Mouse (Mus musculus): ENCODE measurements at regions not wholly inside any gene's neighbourhood (a gene's known extent, or its start where the extent isn't known, plus 50 kb on each side); places are given as distances from the start of the nearest gene placed in this dataset.

DNA sequence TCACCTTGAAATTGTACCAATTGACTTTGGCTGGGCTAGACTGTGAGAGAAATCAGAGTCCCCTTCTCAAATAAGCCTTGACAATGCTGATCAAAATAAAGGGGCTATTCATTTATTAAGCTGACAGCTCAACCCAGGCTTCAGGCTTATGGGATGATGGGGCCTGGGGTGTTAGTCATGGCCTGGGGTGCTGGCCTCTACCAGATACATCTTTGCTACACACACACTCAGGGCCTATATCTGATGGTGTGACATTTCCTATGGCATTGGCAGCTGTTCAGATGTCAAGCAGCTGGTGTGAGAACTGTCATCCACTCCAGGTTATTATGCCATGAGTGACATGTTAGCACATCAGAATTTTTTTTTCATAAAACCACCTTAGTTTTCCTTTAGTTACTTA, 1396.2 kb downstream of the Mat2b start:
- Histone ChIP-seq H3K4me2 (replicated peaks) (no peak overlapping the region), H3K36me3 (no peaks in the 10 kb centered on the region), H3K27ac (no peak overlapping the region), H3K9me3 (no peaks in the 10 kb centered on the region), H3K27me3 (no peaks in the 10 kb centered on the region), H3K4me1 (replicated peaks) (no peaks in the 10 kb centered on the region), H3K4me3 (replicated peaks) (no peak overlapping the region), H3K9ac (replicated peaks) (no peak overlapping the region)
- no peak for ATAC-seq

DNA sequence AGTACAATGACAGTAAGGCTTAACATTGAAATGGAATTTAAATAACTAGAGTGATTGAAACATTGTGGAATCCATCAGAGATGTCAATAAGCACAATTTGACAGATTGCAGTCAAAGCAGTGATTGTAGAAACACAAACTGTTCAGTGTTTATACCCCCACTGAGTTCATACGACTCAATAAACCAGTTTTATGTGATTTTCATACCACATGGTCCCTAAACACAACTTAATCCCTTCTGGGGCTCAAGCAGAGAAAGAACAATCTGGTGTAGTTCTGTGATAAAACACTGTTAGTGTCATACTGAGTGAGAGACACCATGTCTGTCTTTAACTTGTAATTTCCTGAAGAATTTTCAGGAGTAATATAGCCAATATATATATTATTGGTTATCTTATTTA, 1439.6 kb downstream of the Mat2b start:
- H3K36me3 ChIP-seq: no peaks in the 10 kb centered on the region
- H3K4me1 ChIP-seq (replicated peaks): no peaks in the 10 kb centered on the region
- H3K9ac ChIP-seq (replicated peaks): no peak overlapping the region
- no peak overlapping the region for H3K4me2 ChIP-seq (replicated peaks)
- H3K27ac ChIP-seq: no peak overlapping the region
- no peaks in the 10 kb centered on the region for H3K27me3 ChIP-seq
- 57% methylated on average over 1 of the region's 1 CpGs for WGBS
- H3K4me3 ChIP-seq (replicated peaks): no peak overlapping the region
- ATAC-seq: no peak
- H3K9me3 ChIP-seq: no peaks in the 10 kb centered on the region

DNA sequence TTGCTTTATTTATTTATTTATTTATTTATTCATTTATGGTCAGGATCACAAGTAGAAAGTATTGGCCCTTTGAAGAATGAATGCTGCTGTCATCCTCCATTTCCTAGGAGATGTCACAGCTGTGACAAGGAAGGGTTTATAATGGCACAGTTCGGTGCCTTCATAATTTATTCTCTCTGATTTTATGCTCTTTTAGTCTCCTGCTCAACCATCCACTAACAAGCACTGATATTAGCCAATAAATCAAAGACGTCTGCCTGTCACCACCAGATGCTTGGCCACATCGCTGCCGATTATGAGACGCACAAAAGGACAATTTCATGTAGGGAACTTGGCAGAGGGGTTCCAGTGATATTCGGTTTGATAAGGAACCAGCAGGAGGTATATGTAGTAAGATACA, 1466.7 kb downstream of the Mat2b start:
- Histone ChIP-seq H3K4me1 (replicated peaks) (peaks cover 3% of the 10 kb centered on the region; the same call in 1 of the 2 replicates), H3K9ac (replicated peaks) (no peak overlapping the region), H3K4me3 (replicated peaks) (no peak overlapping the region), H3K36me3 (no peaks in the 10 kb centered on the region), H3K27ac (peak overlapping the region; percentile 14; the same call in 1 of the 2 replicates), H3K27me3 (no peaks in the 10 kb centered on the region), H3K9me3 (no peaks in the 10 kb centered on the region), H3K4me2 (replicated peaks) (no peak overlapping the region)
- 47% methylated on average over 6 of the region's 6 CpGs for WGBS
- ATAC-seq: peak; percentile 79

DNA sequence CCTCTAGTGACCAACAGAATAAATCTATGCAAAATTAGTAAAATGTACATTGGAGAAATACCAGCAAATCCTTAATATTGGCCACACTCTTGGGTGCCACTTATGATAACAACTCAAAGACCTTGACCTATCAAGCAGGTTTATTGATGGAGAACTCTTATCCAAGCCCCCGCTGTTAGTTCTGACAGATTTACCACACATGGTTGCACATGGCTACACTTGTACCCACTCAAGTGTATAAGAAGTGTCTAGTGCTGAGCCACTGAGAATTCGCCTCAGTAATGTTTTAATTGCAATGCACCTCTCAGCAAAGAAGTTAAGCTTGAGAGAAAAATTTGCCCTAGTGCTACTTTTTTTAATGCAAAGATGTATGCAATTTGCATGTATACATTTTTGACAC, 1470.3 kb downstream of the Mat2b start:
- H3K4me3 ChIP-seq (replicated peaks): no peak overlapping the region
- H3K27me3 ChIP-seq: no peaks in the 10 kb centered on the region
- H3K36me3 ChIP-seq: no peaks in the 10 kb centered on the region
- H3K27ac ChIP-seq: no peak overlapping the region
- H3K9ac ChIP-seq (replicated peaks): no peak overlapping the region
- no peak for ATAC-seq
- no peak overlapping the region for H3K4me2 ChIP-seq (replicated peaks)
- no peaks in the 10 kb centered on the region for H3K9me3 ChIP-seq
- H3K4me1 ChIP-seq (replicated peaks): peaks cover 3% of the 10 kb centered on the region; the same call in 1 of the 2 replicates
- WGBS: 30% methylated on average over 2 of the region's 2 CpGs

DNA sequence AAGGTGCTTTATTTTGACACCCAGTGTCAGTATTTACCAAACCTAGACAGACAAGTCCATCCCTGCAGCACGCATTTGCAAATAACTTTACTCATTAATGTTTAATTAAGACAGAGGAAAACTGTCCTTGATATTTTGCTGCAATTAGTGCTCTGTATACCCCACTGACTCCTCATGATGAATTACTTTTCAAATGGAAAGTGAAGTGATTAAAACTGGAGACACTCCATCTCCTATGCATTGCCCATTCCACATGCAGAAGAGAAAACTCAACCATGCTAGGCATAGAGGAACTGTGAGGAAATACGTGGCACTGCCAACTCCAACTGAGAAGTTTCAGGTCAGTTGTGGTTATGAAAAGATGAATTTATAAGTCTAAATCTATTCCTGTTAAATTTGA, 1471.6 kb downstream of the Mat2b start:
- 60% methylated on average over 2 of the region's 2 CpGs for WGBS
- no peak overlapping the region for H3K27ac ChIP-seq
- H3K4me3 ChIP-seq (replicated peaks): no peak overlapping the region
- H3K9ac ChIP-seq (replicated peaks): no peak overlapping the region
- ATAC-seq: no peak
- no peaks in the 10 kb centered on the region for H3K9me3 ChIP-seq
- H3K4me2 ChIP-seq (replicated peaks): no peak overlapping the region
- peaks cover 2% of the 10 kb centered on the region; the same call in 1 of the 2 replicates for H3K4me1 ChIP-seq (replicated peaks)
- H3K36me3 ChIP-seq: no peaks in the 10 kb centered on the region
- H3K27me3 ChIP-seq: no peaks in the 10 kb centered on the region
